Mouse (Mus musculus): ENCODE results near the gene Agbl5. TPM values are rescaled to one million over a fixed set of nuclear protein-coding genes. Genes with fewer than 3 reads are reported as not detected.

Agbl5 gene
- 11.1 TPM for polyA plus RNA-seq (2015; fragmentation: Illumina TruSeq; extraction: RNeasy Lipid Tissue Mini Kit (QIAGEN cat#74804); ENCODE audit: low read depth, low replicate concordance)

GRCm38 (mm10) chr5:30888337-30889087, at the start of gene Agbl5:
Agbl5 (plus strand) TSS chr5:30888694.

GRCm38 (mm10) chr5:30867712-30868111, 20.8 kb upstream of the Agbl5 start, which contains the start of gene Tmem214:
Tmem214 (plus strand) TSS chr5:30868012.

GRCm38 (mm10) chr5:30907413-30908059, 19.0 kb downstream of the Agbl5 start, which contains the start of gene Ost4:
Ost4 (minus strand) TSS chr5:30907788.

GRCm38 (mm10) chr5:30913060-30913841, 24.8 kb downstream of the Agbl5 start, which contains the start of gene Emilin1:
Emilin1 (plus strand) TSS chr5:30913402.

GRCm38 (mm10) chr5:30921256-30922033, 33.0 kb downstream of the Agbl5 start, which contains the start of gene Khk:
Khk (plus strand) TSS chr5:30921431.

GRCm38 (mm10) chr5:30944956-30945781, 56.7 kb downstream of the Agbl5 start, which contains the start of gene Cgref1:
Cgref1 (minus strand) TSS chr5:30945591.

Other genes starting within 250 kb of the Agbl5 start
- 30.4 TPM for gene Slc35f6, start 240.8 kb upstream of the Agbl5 start, polyA plus RNA-seq (2015; fragmentation: Illumina TruSeq; extraction: RNeasy Lipid Tissue Mini Kit (QIAGEN cat#74804); ENCODE audit: low read depth, low replicate concordance)
- 5.5 TPM for gene Cenpa, start 221.9 kb upstream of the Agbl5 start, polyA plus RNA-seq (2015; fragmentation: Illumina TruSeq; extraction: RNeasy Lipid Tissue Mini Kit (QIAGEN cat#74804); ENCODE audit: low read depth, low replicate concordance)
- 14.7 TPM for gene Dpysl5, start 177.1 kb upstream of the Agbl5 start, polyA plus RNA-seq (2015; fragmentation: Illumina TruSeq; extraction: RNeasy Lipid Tissue Mini Kit (QIAGEN cat#74804); ENCODE audit: low read depth, low replicate concordance)
- 236 TPM for gene Mapre3, start 74.1 kb upstream of the Agbl5 start, polyA plus RNA-seq (2015; fragmentation: Illumina TruSeq; extraction: RNeasy Lipid Tissue Mini Kit (QIAGEN cat#74804); ENCODE audit: low read depth, low replicate concordance)
- 48.4 TPM for gene Tmem214, start 20.7 kb upstream of the Agbl5 start, polyA plus RNA-seq (2015; fragmentation: Illumina TruSeq; extraction: RNeasy Lipid Tissue Mini Kit (QIAGEN cat#74804); ENCODE audit: low read depth, low replicate concordance)
- 148 TPM for gene Ost4, start 19.1 kb downstream of the Agbl5 start, polyA plus RNA-seq (2015; fragmentation: Illumina TruSeq; extraction: RNeasy Lipid Tissue Mini Kit (QIAGEN cat#74804); ENCODE audit: low read depth, low replicate concordance)
- 2.1 TPM for gene Emilin1, start 24.7 kb downstream of the Agbl5 start, polyA plus RNA-seq (2015; fragmentation: Illumina TruSeq; extraction: RNeasy Lipid Tissue Mini Kit (QIAGEN cat#74804); ENCODE audit: low read depth, low replicate concordance)
- 25.3 TPM for gene Khk, start 32.7 kb downstream of the Agbl5 start, polyA plus RNA-seq (2015; fragmentation: Illumina TruSeq; extraction: RNeasy Lipid Tissue Mini Kit (QIAGEN cat#74804); ENCODE audit: low read depth, low replicate concordance)
- gene Cgref1, start 56.9 kb downstream of the Agbl5 start, polyA plus RNA-seq (2015; fragmentation: Illumina TruSeq; extraction: RNeasy Lipid Tissue Mini Kit (QIAGEN cat#74804); ENCODE audit: low read depth, low replicate concordance): 26.6 TPM
- gene Preb, start 71.7 kb downstream of the Agbl5 start, polyA plus RNA-seq (2015; fragmentation: Illumina TruSeq; extraction: RNeasy Lipid Tissue Mini Kit (QIAGEN cat#74804); ENCODE audit: low read depth, low replicate concordance): 116 TPM
- 0.37 TPM for gene Tcf23, start 80.0 kb downstream of the Agbl5 start, polyA plus RNA-seq (2015; fragmentation: Illumina TruSeq; extraction: RNeasy Lipid Tissue Mini Kit (QIAGEN cat#74804); ENCODE audit: low read depth, low replicate concordance)
- 160 TPM for gene Atraid, start 159.6 kb downstream of the Agbl5 start, polyA plus RNA-seq (2015; fragmentation: Illumina TruSeq; extraction: RNeasy Lipid Tissue Mini Kit (QIAGEN cat#74804); ENCODE audit: low read depth, low replicate concordance)
- gene Slc5a6, start 160.2 kb downstream of the Agbl5 start, polyA plus RNA-seq (2015; fragmentation: Illumina TruSeq; extraction: RNeasy Lipid Tissue Mini Kit (QIAGEN cat#74804); ENCODE audit: low read depth, low replicate concordance): 22.1 TPM
- gene Cad, start 166.1 kb downstream of the Agbl5 start, polyA plus RNA-seq (2015; fragmentation: Illumina TruSeq; extraction: RNeasy Lipid Tissue Mini Kit (QIAGEN cat#74804); ENCODE audit: low read depth, low replicate concordance): 7.9 TPM
- gene Dnajc5g, start 217.6 kb downstream of the Agbl5 start, polyA plus RNA-seq (2015; fragmentation: Illumina TruSeq; extraction: RNeasy Lipid Tissue Mini Kit (QIAGEN cat#74804); ENCODE audit: low read depth, low replicate concordance): not detected
- gene Slc30a3, start 219.5 kb downstream of the Agbl5 start, polyA plus RNA-seq (2015; fragmentation: Illumina TruSeq; extraction: RNeasy Lipid Tissue Mini Kit (QIAGEN cat#74804); ENCODE audit: low read depth, low replicate concordance): 74.3 TPM
- gene Trim54, start 228.0 kb downstream of the Agbl5 start, polyA plus RNA-seq (2015; fragmentation: Illumina TruSeq; extraction: RNeasy Lipid Tissue Mini Kit (QIAGEN cat#74804); ENCODE audit: low read depth, low replicate concordance): not detected

All from brain, adult 10 weeks (tissue).